Comparison of ENCODE assay signal across 12 mouse cellular contexts in the genomic region with DNA sequence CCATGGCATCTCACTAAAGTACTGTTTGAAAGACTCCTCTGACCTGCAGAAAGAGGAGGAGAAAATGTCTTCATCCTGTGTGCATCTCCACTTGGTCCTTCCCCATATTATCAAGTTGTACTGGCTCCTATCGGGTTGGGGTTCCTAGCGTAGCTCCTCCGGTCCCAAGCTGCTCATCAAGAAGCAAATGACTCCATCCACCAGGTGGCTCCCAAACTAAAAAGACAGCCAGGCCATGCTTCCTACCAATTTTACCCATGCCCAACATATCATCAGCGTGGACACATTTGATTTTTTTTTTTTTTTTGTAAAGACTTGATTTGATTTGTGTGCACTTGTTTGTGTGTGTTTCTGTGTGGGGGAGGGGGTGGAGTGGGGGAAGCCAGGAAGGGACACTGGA. TPM values are rescaled to one million over a fixed set of nuclear protein-coding genes. Genes with fewer than 3 reads are reported as not detected.
DNase-seq lines count a peak whose midpoint lies in the region; ATAC-seq and TF ChIP-seq lines count a peak whose summit lies in the region.
"Had no signal": no experiment of that assay in that cellular context is flagged by ENCODE, and none has a peak within 500 bp of the region (broad histone marks: within the 10 kb centered on the region; RNA-seq: fewer than 3 reads in every experiment).

No protein-coding gene starts in this region.

- H3K27ac ChIP-seq in cerebellum, adult 2 months (ENCODE audit: insufficient read depth, low read length): peak overlapping the region; percentile 70
- H3K27ac ChIP-seq in left cerebral cortex, adult 2 months: no peak overlapping the region
- H3K27ac ChIP-seq in MEL (ENCODE audit: control insufficient read depth, low read depth, low read length): no peak overlapping the region
- no peak overlapping the region for H3K27ac ChIP-seq in cortical plate, adult 2 months (ENCODE audit: insufficient read depth, low read length)
- H3K27ac ChIP-seq: heart, embryonic 15.5 days had no signal

- ATAC-seq in erythroblast, adult 5-6 weeks (replicated peaks; ENCODE audit: low FRiP score, poor library complexity, severe bottlenecking): no peak

- intact Hi-C loops in left cerebral cortex, adult 2 months (cut with DNase I): loop anchor here (5.0 kb wide), 1 partner anchor 125 kb away; a partner anchor contains a TSS
- intact Hi-C loops in left cerebral cortex, postnatal 4 days (cut with DNase I): no loop called here

- no peak overlapping the region for H3K9ac ChIP-seq in MEL (ENCODE audit: control insufficient read depth, low read depth, low read length, poor library complexity, severe bottlenecking)
- H3K9ac ChIP-seq: heart, embryonic 15.5 days had no signal

- H3K79me2 ChIP-seq in MEL (ENCODE audit: control insufficient read depth, insufficient read depth, low read length, poor library complexity): no peaks in the 10 kb centered on the region

- no peak for TF ChIP-seq POLR2A in cerebellum, adult 2 months (IDR thresholded peaks at IDR 0.05; ENCODE audit: borderline replicate concordance, insufficient read depth, low read length)
- TF ChIP-seq POLR2A in MEL (IDR thresholded peaks at IDR 0.05; ENCODE audit: control insufficient read depth in 1 of 2, insufficient read depth in 1 of 2, low read depth in 1 of 2, low read length in 2 of 2, poor library complexity in 1 of 2): no peak
- no peak for TF ChIP-seq POLR2A in cortical plate, adult 2 months (IDR thresholded peaks at IDR 0.05; ENCODE audit: extremely low read depth, insufficient read depth, low read length)

- DNase-seq in cerebellum, adult 2 months: peak; percentile 63 to 74
- DNase-seq in cerebellum, adult 11 months: no peak
- peak in 1 of 2 experiments; percentile 29 for DNase-seq in left cerebral cortex, adult 2 months (ENCODE audit: extremely low spot score in 1 of 2, low spot score in 2 of 2)
- no peak for DNase-seq in left cerebral cortex, postnatal 4 days
- no peak for DNase-seq in MEL (ENCODE audit: low read depth, low spot score)
- no peak for DNase-seq in adrenal gland, postnatal 10 days
- DNase-seq: B cell, adult 2 months; thymus, postnatal 36 days had no signal

- no peaks in the 10 kb centered on the region for H3K9me3 ChIP-seq in MEL (replicated peaks; ENCODE audit: insufficient read depth, low read length)
- H3K9me3 ChIP-seq: heart, embryonic 15.5 days had no signal

- no peak; the same call in 1 of the 2 replicates for TF ChIP-seq RAD21 in MEL (IDR thresholded peaks at IDR 0.05; ENCODE audit: low read depth, low read length)

- H3K36me3 ChIP-seq in MEL (ENCODE audit: control insufficient read depth in 1 of 2, insufficient read depth in 2 of 2, low read length in 2 of 2): peaks cover 0 to 14% of the 10 kb centered on the region in 2 experiments; a peak in 1 of 4 replicates

- WGBS in cerebellum, adult 2 months: 17% methylated on average over 4 of the region's 4 CpGs

- TF ChIP-seq EP300 in MEL (IDR thresholded peaks at IDR 0.05; ENCODE audit: low read depth in 1 of 2, low read length in 2 of 2): no peak

- peak; percentile 56 for TF ChIP-seq CTCF in cerebellum, adult 2 months (IDR thresholded peaks at IDR 0.05; ENCODE audit: borderline replicate concordance, insufficient read depth, low read depth, low read length)
- TF ChIP-seq CTCF in left cerebral cortex, adult 2 months (IDR thresholded peaks at IDR 0.05): peak; percentile 47
- peak; percentile 1 to 37 (median 6); a peak in 2 of 6 replicates for TF ChIP-seq CTCF in MEL (IDR thresholded peaks at IDR 0.05 in 2 of 3, conservative IDR thresholded peaks at IDR 0.05 in 1 of 3; ENCODE audit: control insufficient read depth in 1 of 3, insufficient read depth in 1 of 3, low read depth in 2 of 3, low read length in 3 of 3, poor library complexity in 1 of 3, severe bottlenecking in 1 of 3)
- TF ChIP-seq CTCF in cortical plate, adult 2 months (IDR thresholded peaks at IDR 0.05; ENCODE audit: extremely low read depth, insufficient read depth, low read length): peak; percentile 40; the same call in 1 of the 2 replicates

- no peaks in the 10 kb centered on the region for H3K27me3 ChIP-seq in cerebellum, adult 2 months (ENCODE audit: control insufficient read depth, insufficient read depth, low read length)
- H3K27me3 ChIP-seq in MEL (ENCODE audit: control insufficient read depth in 1 of 2, insufficient read depth in 2 of 2, low read length in 2 of 2): no peaks in the 10 kb centered on the region
- H3K27me3 ChIP-seq: heart, embryonic 15.5 days had no signal

- no peak overlapping the region for H3K4me3 ChIP-seq in cerebellum, adult 2 months (replicated peaks; ENCODE audit: insufficient read depth, low read depth, low read length)
- no peak overlapping the region for H3K4me3 ChIP-seq in left cerebral cortex, adult 2 months
- H3K4me3 ChIP-seq in MEL (ENCODE audit: control insufficient read depth in 1 of 2, insufficient read depth in 1 of 2, low read depth in 2 of 2, low read length in 2 of 2): no peak overlapping the region
- no peak overlapping the region for H3K4me3 ChIP-seq in cortical plate, adult 2 months (ENCODE audit: insufficient read depth, low read length)
- H3K4me3 ChIP-seq: heart, embryonic 15.5 days had no signal

- peaks cover 12% of the 10 kb centered on the region for H3K4me1 ChIP-seq in cerebellum, adult 2 months (ENCODE audit: control insufficient read depth, insufficient read depth, low read length)
- H3K4me1 ChIP-seq in MEL (ENCODE audit: control insufficient read depth in 1 of 2, insufficient read depth in 2 of 2, low read length in 2 of 2): no peaks in the 10 kb centered on the region
- H3K4me1 ChIP-seq in cortical plate, adult 2 months (ENCODE audit: control insufficient read depth, insufficient read depth, low read length): no peaks in the 10 kb centered on the region
- H3K4me1 ChIP-seq: heart, embryonic 15.5 days had no signal

TF ChIP-seq in MEL, 35 proteins besides CTCF, POLR2A, EP300 and RAD21:
- TF ChIP-seq SMC3 (IDR thresholded peaks at IDR 0.05; ENCODE audit: low read depth, low read length) (peak; percentile 56), MAZ (IDR thresholded peaks at IDR 0.05; ENCODE audit: low read depth, low read length) (no peak)

RNA-seq across cellular contexts. Expression of a gene that starts 28.9 kb away (rescaled TPM):
- polyA plus RNA-seq in cerebellum, adult 2 months (2012; rRNA removed): 39.3 and 44.9 TPM in 2 replicates
- 10 to 100 TPM; 48.1 to 58.1 TPM for total RNA-seq in left cerebral cortex, adult 2 months (2021)
- 10 to 100 TPM; 49.7 to 62.0 TPM for total RNA-seq in left cerebral cortex, postnatal 4 days (2021)
- total RNA-seq in MEL (2012; rRNA removed): 139 and 143 TPM in 2 replicates
- 10 to 100 TPM in 1 of 2 experiments, not detected in 1; 63.9 TPM for polyA plus RNA-seq in MEL (2012; ENCODE audit: insufficient read depth in 1 of 2, insufficient read length in 2 of 2, low read depth in 1 of 2, low replicate concordance in 2 of 2, missing spikeins in 1 of 2)
- polyA plus RNA-seq in cortical plate, adult 2 months (2012; rRNA removed): 38.6 and 41.7 TPM in 2 replicates
- total RNA-seq in erythroblast, adult 5-6 weeks (2015; ENCODE audit: low replicate concordance): 12.1 and 31.5 TPM in 2 replicates
- 16.7 and 55.0 TPM in 2 replicates for total RNA-seq in erythroblast, adult 5-6 weeks (2017; ENCODE audit: low replicate concordance)
- total RNA-seq in adrenal gland, postnatal 10 days (2021): 10 to 100 TPM; 75.4 to 76.8 TPM

RNA-seq across cellular contexts. Expression of a gene that starts 28.9 kb away (rescaled TPM):
- 19.9 and 21.3 TPM in 2 replicates for polyA plus RNA-seq in cerebellum, adult 2 months (2012; rRNA removed)
- total RNA-seq in left cerebral cortex, adult 2 months (2021): 10 to 100 TPM; 16.6 to 19.7 TPM
- total RNA-seq in left cerebral cortex, postnatal 4 days (2021): 10 to 100 TPM; 14.0 to 16.8 TPM
- 50.3 and 65.7 TPM in 2 replicates for total RNA-seq in MEL (2012; rRNA removed)
- 10 to 100 TPM in 1 of 2 experiments, not detected in 1; 27.7 TPM for polyA plus RNA-seq in MEL (2012; ENCODE audit: insufficient read depth in 1 of 2, insufficient read length in 2 of 2, low read depth in 1 of 2, low replicate concordance in 2 of 2, missing spikeins in 1 of 2)
- 15.0 and 17.0 TPM in 2 replicates for polyA plus RNA-seq in cortical plate, adult 2 months (2012; rRNA removed)
- total RNA-seq in erythroblast, adult 5-6 weeks (2015; ENCODE audit: low replicate concordance): 2.7 and 4.2 TPM in 2 replicates
- 3.2 and 4.7 TPM in 2 replicates for total RNA-seq in erythroblast, adult 5-6 weeks (2017; ENCODE audit: low replicate concordance)
- 10 to 100 TPM; 21.9 to 25.4 TPM for total RNA-seq in adrenal gland, postnatal 10 days (2021)

RNA-seq across cellular contexts. Expression of a gene that starts 55.0 kb away (rescaled TPM):
- polyA plus RNA-seq in cerebellum, adult 2 months (2012; rRNA removed): 7.9 and 8.5 TPM in 2 replicates
- 1 to 10 TPM; 2.6 to 6.8 TPM for total RNA-seq in left cerebral cortex, adult 2 months (2021)
- total RNA-seq in left cerebral cortex, postnatal 4 days (2021): 10 to 100 TPM in 1 of 2 experiments, 1 to 10 TPM in 1; 7.7 to 10.3 TPM
- total RNA-seq in MEL (2012; rRNA removed): 23.8 and 26.1 TPM in 2 replicates
- 10 to 100 TPM; 17.8 to 95.7 TPM for polyA plus RNA-seq in MEL (2012; ENCODE audit: insufficient read depth in 1 of 2, insufficient read length in 2 of 2, low read depth in 1 of 2, low replicate concordance in 2 of 2, missing spikeins in 1 of 2)
- polyA plus RNA-seq in cortical plate, adult 2 months (2012; rRNA removed): 5.8 and 6.6 TPM in 2 replicates
- 2.9 TPM in 1 of 2 replicates, not detected in the other for total RNA-seq in erythroblast, adult 5-6 weeks (2015; ENCODE audit: low replicate concordance)
- total RNA-seq in erythroblast, adult 5-6 weeks (2017; ENCODE audit: low replicate concordance): 0.42 TPM in 1 of 2 replicates, not detected in the other
- 1 to 10 TPM in 1 of 2 experiments, not detected in 1; 4.6 TPM for total RNA-seq in adrenal gland, postnatal 10 days (2021)
- total RNA-seq: monocyte, adult 5-6 weeks had no signal

RNA-seq across cellular contexts. Expression of a gene that starts 55.0 kb away (rescaled TPM):
- 1.2 and 1.4 TPM in 2 replicates for polyA plus RNA-seq in cerebellum, adult 2 months (2012; rRNA removed)
- total RNA-seq in left cerebral cortex, adult 2 months (2021): 1 to 10 TPM; 1.5 to 2.2 TPM
- not detected for total RNA-seq in left cerebral cortex, postnatal 4 days (2021)
- 0.62 and 2.4 TPM in 2 replicates for total RNA-seq in MEL (2012; rRNA removed)
- polyA plus RNA-seq in MEL (2012; ENCODE audit: insufficient read depth in 1 of 2, insufficient read length in 2 of 2, low read depth in 1 of 2, low replicate concordance in 2 of 2, missing spikeins in 1 of 2): under 1 TPM in 1 of 2 experiments, not detected in 1; 0.67 TPM
- 1.9 and 2.2 TPM in 2 replicates for polyA plus RNA-seq in cortical plate, adult 2 months (2012; rRNA removed)
- not detected in 2 replicates for total RNA-seq in erythroblast, adult 5-6 weeks (2015; ENCODE audit: low replicate concordance)
- total RNA-seq in erythroblast, adult 5-6 weeks (2017; ENCODE audit: low replicate concordance): not detected in 2 replicates
- total RNA-seq in adrenal gland, postnatal 10 days (2021): under 1 TPM in 1 of 2 experiments, not detected in 1; 0.66 TPM
- total RNA-seq: monocyte, adult 5-6 weeks had no signal

Comparison
In these comparisons a context has a peak if more than half of its experiments do, and no peak if none do; other contexts are left out.
1. DNase-seq: peak in cerebellum, adult 2 months (2 of 2); none in cerebellum, adult 11 months (single experiment), left cerebral cortex, postnatal 4 days (single experiment), MEL (single experiment) and adrenal gland, postnatal 10 days (single experiment).
2. CTCF ChIP-seq: peak in every context shown above with its lines; median percentile 56 in cerebellum, adult 2 months; 47 in left cerebral cortex, adult 2 months; 40 in cortical plate, adult 2 months; 6 in MEL.